Mouse (Mus musculus) stomach, postnatal 0 days (tissue): ENCODE data around the gene Adora2a. TPM values are rescaled to one million over a fixed set of nuclear protein-coding genes. Genes with fewer than 3 reads are reported as not detected.
A peak's percentile ranks its signal among the peaks of the same experiment; 100 is the strongest.

Experiments used
- ATAC-seq: fragments of 200-750 bp; cut with Nextera tagmentation; 2 replicates; pipeline ENCODE4 v1.8.0; 2017; ENCODE audit not compliant: low FRiP score, low TSS enrichment
- DNase-seq: peaks from one replicate; pipeline ENCODE4 v3.0.0-alpha.2; 2016; ENCODE audit warnings: low spot score
- H3K27ac ChIP-seq: fragments of 300-500 bp; sonication (generic); replicated peaks from 2 replicates; pipeline ENCODE4 v1.5.1; 2014; ENCODE audit warnings: mild to moderate bottlenecking, control low read depth
- H3K27me3 ChIP-seq: fragments of 300-500 bp; sonication (generic); 2 replicates; pipeline ENCODE4 v1.6.1; 2014; ENCODE audit warnings: low read length; ENCODE audit not compliant: control insufficient read depth, insufficient read depth
- H3K36me3 ChIP-seq: fragments of 300-500 bp; sonication (generic); 2 replicates; pipeline ENCODE4 v1.6.1; 2014; ENCODE audit warnings: low read length, mixed read lengths; ENCODE audit not compliant: control insufficient read depth, insufficient read depth
- H3K4me1 ChIP-seq: fragments of 300-500 bp; sonication (generic); replicated peaks from 2 replicates; pipeline ENCODE4 v1.6.1; 2014; ENCODE audit warnings: antibody characterized with exemption; ENCODE audit not compliant: control insufficient read depth, insufficient read depth
- H3K4me2 ChIP-seq: fragments of 300-500 bp; sonication (generic); replicated peaks from 2 replicates; pipeline ENCODE4 v1.6.1; 2014; ENCODE audit warnings: low read depth, mild to moderate bottlenecking, control low read depth, moderate library complexity
- H3K4me3 ChIP-seq: fragments of 300-500 bp; sonication (generic); 2 replicates; pipeline ENCODE4 v1.5.1; 2014; ENCODE audit warnings: low read depth, low read length, control low read depth
- H3K9ac ChIP-seq: fragments of 300-500 bp; sonication (generic); 2 replicates; pipeline ENCODE4 v1.6.1; 2014; ENCODE audit warnings: mild to moderate bottlenecking, low read length, control low read depth, mixed read lengths
- H3K9me3 ChIP-seq: fragments of 300-500 bp; sonication (generic); 2 replicates; pipeline ENCODE4 v1.6.1; 2016; ENCODE audit warnings: low read length; ENCODE audit not compliant: control insufficient read depth
- CTCF ChIP-seq: IDR thresholded peaks from 2 replicates; pipeline ENCODE4 v1.5.1; 2016; ENCODE audit warnings: antibody characterized with exemption, low read depth, mild to moderate bottlenecking, moderate library complexity
- EP300 ChIP-seq: optimal IDR thresholded peaks from 2 replicates; pipeline ENCODE3; 2016; ENCODE audit warnings: antibody characterized with exemption
- WGBS: fragments of 180-500 bp; shearing (Covaris S2); extraction: QIAGEN DNeasy Blood & Tissue Kit; methylation state at CpG from one replicate; pipeline ENCODE4 v1.1.7; 2014; 5-methylcytosine and 5-hydroxymethylcytosine counted together
- polyA plus RNA-seq: library from polyadenylated mRNA; unstranded; fragments of >200 nt; fragmentation: Nextera tagmentation; extraction: Ambion mirVana; gene quantifications from 2 replicates; pipeline ENCODE4 v1.2.1, GENCODE M21; 2015

The Adora2a gene
- polyA plus RNA-seq, 1 experiment from 2014 or later = 0.82 TPM

DNA sequence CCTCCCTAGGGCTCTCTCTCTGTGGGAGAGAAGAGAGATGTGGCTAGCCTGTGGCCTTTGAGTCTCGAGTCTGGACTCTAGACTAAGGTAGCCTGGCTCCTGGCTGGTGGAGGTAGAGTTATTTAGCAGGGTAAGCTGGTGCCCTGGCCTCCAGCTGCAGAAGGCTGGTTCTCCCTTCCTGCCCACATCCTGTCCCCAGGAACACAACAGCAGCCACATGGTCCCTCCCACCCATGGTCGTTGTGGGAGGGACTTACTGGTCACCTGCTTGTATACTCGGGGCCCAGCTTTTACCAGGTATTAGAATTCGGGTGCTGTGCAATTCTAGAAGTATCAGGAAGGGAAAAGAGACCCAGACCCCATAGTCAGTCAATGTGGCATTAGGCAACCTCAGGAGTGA lies 3.6 kb downstream of the Adora2a start:
- H3K4me2 ChIP-seq = no peak overlapping the region
- no peaks in the 10 kb centered on the region for H3K27me3 ChIP-seq
- no peaks in the 10 kb centered on the region for H3K9me3 ChIP-seq
- no peak overlapping the region for H3K27ac ChIP-seq
- H3K36me3 ChIP-seq = no peaks in the 10 kb centered on the region
- no peak for ATAC-seq
- TF ChIP-seq EP300 (no peak), CTCF (no peak)
- H3K4me3 ChIP-seq = no peak overlapping the region
- DNase-seq = no peak
- no peaks in the 10 kb centered on the region for H3K4me1 ChIP-seq
- 39% methylated on average over 4 of the region's 4 CpGs for WGBS
- no peak overlapping the region for H3K9ac ChIP-seq

DNA sequence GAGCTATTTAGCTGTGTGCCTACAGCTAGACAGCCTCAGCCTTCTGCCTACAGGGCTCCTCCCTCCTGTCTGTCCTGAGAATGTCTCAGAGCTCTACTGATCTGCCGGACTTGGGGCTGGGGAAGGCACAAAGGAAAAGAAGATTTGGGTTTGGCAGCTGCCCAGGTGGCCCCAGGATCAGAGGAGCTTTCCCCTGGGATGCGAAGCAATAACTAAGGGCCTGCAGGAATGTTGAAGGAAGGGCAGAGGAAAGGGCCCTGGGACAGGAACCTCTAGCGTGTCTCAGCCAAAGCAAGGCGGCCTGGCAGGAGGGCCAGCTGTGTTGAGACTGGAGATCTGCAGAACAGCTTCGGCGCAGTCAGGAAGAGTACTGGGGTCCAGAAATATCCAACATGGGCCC lies 6.3 kb downstream of the Adora2a start:
- TF ChIP-seq CTCF = no peak
- TF ChIP-seq EP300 = no peak
- H3K27ac ChIP-seq = no peak overlapping the region
- 66% methylated on average over 6 of the region's 6 CpGs for WGBS

DNA sequence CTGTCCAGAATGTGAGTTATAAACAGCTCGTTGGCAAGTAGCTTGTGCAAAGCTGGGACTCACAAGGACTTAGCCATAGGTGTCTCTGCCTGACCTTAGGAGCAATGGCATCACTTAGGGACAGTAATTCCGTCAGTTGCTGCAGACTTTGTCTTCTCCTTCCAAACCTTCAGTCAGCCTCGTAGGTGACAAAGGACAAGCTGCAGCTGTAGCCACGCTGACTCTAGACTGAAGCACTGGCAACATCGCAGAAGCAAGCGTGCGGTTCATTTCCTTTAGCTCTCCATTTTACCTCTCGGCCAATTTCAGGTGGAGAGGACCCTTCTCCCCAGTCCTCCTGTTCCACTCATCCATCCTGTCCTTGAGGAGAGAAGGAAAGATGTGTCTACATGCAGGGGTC lies 7.3 kb downstream of the Adora2a start:
- Histone ChIP-seq H3K9me3 (no peaks in the 10 kb centered on the region), H3K9ac (no peak overlapping the region), H3K27me3 (no peaks in the 10 kb centered on the region), H3K4me3 (no peak overlapping the region), H3K4me1 (no peaks in the 10 kb centered on the region), H3K36me3 (no peaks in the 10 kb centered on the region), H3K27ac (no peak overlapping the region), H3K4me2 (no peak overlapping the region)
- TF ChIP-seq CTCF = no peak
- no peak for TF ChIP-seq EP300
- WGBS = 85% methylated on average over 8 of the region's 8 CpGs
- no peak for DNase-seq
- no peak for ATAC-seq

More for the DNA sequence above, 6.3 kb downstream of the Adora2a start:
- no peak overlapping the region for H3K4me2 ChIP-seq
- no peaks in the 10 kb centered on the region for H3K4me1 ChIP-seq
- ATAC-seq (no peak), DNase-seq (no peak)
- H3K9ac ChIP-seq = no peak overlapping the region
- no peak overlapping the region for H3K4me3 ChIP-seq
- H3K36me3 ChIP-seq = no peaks in the 10 kb centered on the region
- H3K27me3 ChIP-seq = no peaks in the 10 kb centered on the region
- H3K9me3 ChIP-seq = no peaks in the 10 kb centered on the region

DNA sequence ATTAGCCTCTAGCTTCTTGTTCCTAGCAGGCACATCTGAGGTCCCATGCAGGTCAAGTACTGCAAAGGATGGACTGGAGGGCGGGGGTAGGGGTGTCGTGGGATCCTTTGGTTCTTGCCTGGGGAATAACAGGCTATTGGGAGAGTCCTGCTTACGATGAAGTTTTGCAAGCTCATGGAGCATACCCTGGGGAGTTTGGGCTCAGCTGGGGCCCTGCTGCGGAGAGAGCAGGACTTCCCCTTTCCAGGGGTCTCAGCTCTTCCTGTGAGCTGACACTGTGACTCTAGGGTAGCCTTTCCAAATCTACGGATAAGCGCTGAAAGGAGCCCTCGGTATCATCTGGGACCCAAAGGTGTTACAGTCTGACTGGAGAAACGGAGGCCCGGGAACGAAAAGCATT lies 7.7 kb downstream of the Adora2a start:
- TF ChIP-seq CTCF (no peak), EP300 (no peak)
- 71% methylated on average over 10 of the region's 10 CpGs for WGBS
- H3K9me3 ChIP-seq = no peaks in the 10 kb centered on the region

DNA sequence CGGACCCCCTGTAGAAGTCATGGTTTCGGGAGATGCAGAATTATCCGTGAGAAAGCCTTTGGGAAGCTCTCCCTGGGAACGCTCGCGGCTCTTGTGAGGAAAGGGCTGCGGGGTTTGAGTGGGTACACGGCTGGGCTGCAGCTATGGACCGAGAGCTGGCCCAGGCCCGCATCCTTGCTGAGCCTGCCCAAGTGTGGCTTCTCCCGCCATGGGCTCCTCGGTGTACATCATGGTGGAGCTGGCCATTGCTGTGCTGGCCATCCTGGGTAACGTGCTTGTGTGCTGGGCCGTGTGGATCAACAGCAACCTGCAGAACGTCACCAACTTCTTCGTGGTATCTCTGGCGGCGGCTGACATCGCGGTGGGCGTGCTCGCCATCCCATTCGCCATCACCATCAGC lies 9.1 kb downstream of the Adora2a start:
- H3K4me1 ChIP-seq = no peaks in the 10 kb centered on the region
- H3K9me3 ChIP-seq = no peaks in the 10 kb centered on the region
- DNase-seq = no peak
- no peak overlapping the region for H3K27ac ChIP-seq
- TF ChIP-seq EP300 = no peak
- TF ChIP-seq CTCF = no peak
- ATAC-seq = no peak
- WGBS = 98% methylated on average over 23 of the region's 23 CpGs
- no peak overlapping the region for H3K4me3 ChIP-seq
- no peaks in the 10 kb centered on the region for H3K36me3 ChIP-seq
- H3K27me3 ChIP-seq = no peaks in the 10 kb centered on the region
- no peak overlapping the region for H3K9ac ChIP-seq
- no peak overlapping the region for H3K4me2 ChIP-seq

More for the DNA sequence above, 7.7 kb downstream of the Adora2a start:
- Histone ChIP-seq H3K27me3 (no peaks in the 10 kb centered on the region), H3K27ac (no peak overlapping the region), H3K9ac (no peak overlapping the region), H3K4me2 (no peak overlapping the region), H3K4me3 (no peak overlapping the region), H3K4me1 (no peaks in the 10 kb centered on the region), H3K36me3 (no peaks in the 10 kb centered on the region)
- DNase-seq = no peak
- no peak for ATAC-seq

DNA sequence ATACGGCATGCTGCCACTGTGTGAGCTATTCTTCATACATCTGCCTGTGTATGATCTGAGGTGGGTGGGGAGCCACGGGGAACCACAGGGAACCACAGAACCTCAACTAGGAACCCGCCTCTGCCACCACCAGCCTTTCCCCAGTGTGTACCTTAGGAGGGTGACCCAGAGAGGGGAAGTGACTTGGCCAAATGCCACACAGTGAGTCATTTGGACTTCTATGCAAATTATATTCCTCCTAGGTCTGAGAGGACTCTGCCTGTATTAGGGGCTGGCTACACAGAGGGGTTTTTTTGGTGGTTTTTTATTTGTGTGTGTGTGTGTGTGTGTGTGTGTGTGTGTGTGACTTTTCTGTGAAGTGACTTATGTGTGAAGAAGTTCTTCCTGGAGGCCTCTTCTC lies 9.9 kb downstream of the Adora2a start:
- no peaks in the 10 kb centered on the region for H3K27me3 ChIP-seq
- TF ChIP-seq CTCF = no peak
- no peak overlapping the region for H3K4me2 ChIP-seq
- H3K36me3 ChIP-seq = no peaks in the 10 kb centered on the region
- H3K4me1 ChIP-seq = no peaks in the 10 kb centered on the region
- no peak overlapping the region for H3K27ac ChIP-seq
- ATAC-seq (peak; percentile 93), DNase-seq (peak; percentile 86)
- no peak overlapping the region for H3K4me3 ChIP-seq
- no peak overlapping the region for H3K9ac ChIP-seq
- WGBS = 49% methylated on average over 3 of the region's 3 CpGs
- H3K9me3 ChIP-seq = no peaks in the 10 kb centered on the region
